Mouse (Mus musculus) CH12.LX (cell line): ENCODE data around the gene Nagpa. TPM values are rescaled to one million over a fixed set of nuclear protein-coding genes. Genes with fewer than 3 reads are reported as not detected.

Source experiments
- DNase-seq: peaks from one replicate; pipeline ENCODE4 v3.0.0-alpha.2; 2013; ENCODE audit errors: extremely low read depth
- H3K27ac ChIP-seq: 2 replicates; pipeline ENCODE4 v1.5.1; 2012; ENCODE audit warnings: low read depth, mild to moderate bottlenecking, control low read depth, moderate library complexity; ENCODE audit not compliant: insufficient read depth
- H3K27me3 ChIP-seq: replicated peaks from 2 replicates; pipeline ENCODE3; 2012; ENCODE audit warnings: inconsistent platforms
- H3K36me3 ChIP-seq, 2 experiments: replicated peaks in 1 of 2; 2 replicates each; pipeline versions ENCODE3 to v1.6.1; 2012; ENCODE audit warnings: inconsistent platforms in 1 of 2, low read length in 1 of 2, mild to moderate bottlenecking in 1 of 2, mixed read lengths in 1 of 2, moderate library complexity in 1 of 2; ENCODE audit not compliant: control insufficient read depth in 1 of 2, insufficient read depth in 1 of 2
- H3K4me1 ChIP-seq, 2 experiments: 2 replicates each; pipeline ENCODE4 v1.6.1; 2012; ENCODE audit warnings: inconsistent platforms in 1 of 2, moderate library complexity in 1 of 2; ENCODE audit not compliant: insufficient read depth in 2 of 2, control insufficient read depth in 1 of 2
- H3K4me2 ChIP-seq: 2 replicates; pipeline ENCODE4 v1.6.1; 2012; ENCODE audit warnings: low read depth, mild to moderate bottlenecking, control low read depth; ENCODE audit not compliant: poor library complexity, insufficient read depth, severe bottlenecking
- H3K4me3 ChIP-seq, 3 experiments: fragments of 150-350 bp in 1 of 3; sonication (generic) in 1 of 3; replicated peaks in 1 of 3; 2 replicates each; pipeline versions ENCODE3 to v1.5.1; 2011 to 2012; ENCODE audit warnings: low read depth in 2 of 3, low read length in 2 of 3, mild to moderate bottlenecking in 2 of 3, moderate library complexity in 2 of 3, control low read depth in 1 of 3, improper control_type of control experiment in 1 of 3, inconsistent platforms in 1 of 3, mixed read lengths in 1 of 3; ENCODE audit not compliant: poor library complexity in 1 of 3
- H3K79me2 ChIP-seq: replicated peaks from 2 replicates; pipeline ENCODE4 v1.6.1; 2012; ENCODE audit warnings: mild to moderate bottlenecking, moderate library complexity; ENCODE audit not compliant: control insufficient read depth, poor library complexity, insufficient read depth, severe bottlenecking; ENCODE audit errors: extremely low read depth
- H3K9ac ChIP-seq: 2 replicates; pipeline ENCODE4 v1.6.1; 2012; ENCODE audit warnings: low read depth, mild to moderate bottlenecking, control low read depth, moderate library complexity; ENCODE audit not compliant: insufficient read depth
- H3K9me3 ChIP-seq: replicated peaks from 2 replicates; pipeline ENCODE3; 2012; ENCODE audit warnings: low read length, inconsistent platforms, mixed read lengths
- BHLHE40 ChIP-seq: IDR thresholded peaks from 2 replicates; pipeline ENCODE4 v1.6.1; 2011; ENCODE audit warnings: mild to moderate bottlenecking, low read depth, low read length, improper control_type of control experiment
- CHD2 ChIP-seq: IDR thresholded peaks from 2 replicates; pipeline ENCODE4 v1.6.1; 2011; ENCODE audit warnings: low read length, improper control_type of control experiment
- CTCF ChIP-seq, 2 experiments: IDR thresholded peaks in 1 of 2; conservative IDR thresholded peaks in 1 of 2; 2 replicates each; pipeline ENCODE4 v1.5.1; 2011 to 2012; ENCODE audit warnings: low read depth in 2 of 2, low read length in 2 of 2, improper control_type of control experiment in 1 of 2, inconsistent platforms in 1 of 2, mild to moderate bottlenecking in 1 of 2, moderate library complexity in 1 of 2
- E2F4 ChIP-seq: IDR thresholded peaks from 2 replicates; pipeline ENCODE4 v1.6.1; 2011; ENCODE audit warnings: low read depth, low read length, improper control_type of control experiment; ENCODE audit not compliant: insufficient replicate concordance
- ETS1 ChIP-seq: conservative IDR thresholded peaks from 2 replicates; pipeline ENCODE4 v1.6.1; 2012; ENCODE audit warnings: low read depth, mild to moderate bottlenecking, inconsistent platforms, low read length, improper control_type of control experiment, moderate library complexity
- GABPA ChIP-seq: IDR thresholded peaks from 2 replicates; pipeline ENCODE4 v1.6.1; 2012; ENCODE audit warnings: low read depth, low read length, improper control_type of control experiment, inconsistent platforms; ENCODE audit not compliant: insufficient replicate concordance
- IRF4 ChIP-seq: IDR thresholded peaks from 2 replicates; pipeline ENCODE4 v1.6.1; 2014; ENCODE audit warnings: low read depth, mild to moderate bottlenecking, inconsistent platforms, low read length, improper control_type of control experiment
- JUN ChIP-seq: IDR thresholded peaks from 2 replicates; pipeline ENCODE4 v1.6.1; 2011; ENCODE audit warnings: low read depth, mild to moderate bottlenecking, low read length, improper control_type of control experiment, moderate library complexity; ENCODE audit not compliant: insufficient read depth
- JUND ChIP-seq: conservative IDR thresholded peaks from 2 replicates; pipeline ENCODE4 v1.6.1; 2011; ENCODE audit warnings: low read depth, low read length, improper control_type of control experiment
- KAT2A ChIP-seq: IDR thresholded peaks from 2 replicates; pipeline ENCODE4 v1.6.1; 2012; ENCODE audit warnings: low read length, improper control_type of control experiment, inconsistent platforms; ENCODE audit not compliant: insufficient replicate concordance
- MAFK ChIP-seq: IDR thresholded peaks from 2 replicates; pipeline ENCODE4 v1.6.1; 2011; ENCODE audit warnings: low read length, improper control_type of control experiment; ENCODE audit not compliant: insufficient replicate concordance
- MEF2A ChIP-seq: IDR thresholded peaks from 2 replicates; pipeline ENCODE4 v1.6.1; 2014; ENCODE audit warnings: low read depth, mild to moderate bottlenecking, inconsistent platforms, low read length, improper control_type of control experiment, borderline replicate concordance
- MXI1 ChIP-seq: IDR thresholded peaks from 2 replicates; pipeline ENCODE4 v1.6.1; 2011; ENCODE audit warnings: mild to moderate bottlenecking, low read depth, low read length, improper control_type of control experiment
- MYC ChIP-seq: IDR thresholded peaks from 2 replicates; pipeline ENCODE4 v1.6.1; 2011; ENCODE audit warnings: low read depth, mild to moderate bottlenecking, improper control_type of control experiment, low read length
- NELFE ChIP-seq: IDR thresholded peaks from 2 replicates; pipeline ENCODE4 v1.6.1; 2011; ENCODE audit warnings: low read depth, low read length, improper control_type of control experiment
- NRF1 ChIP-seq: IDR thresholded peaks from 2 replicates; pipeline ENCODE4 v1.6.1; 2014; ENCODE audit warnings: low read depth, mild to moderate bottlenecking, inconsistent platforms, low read length, improper control_type of control experiment, moderate library complexity
- PAX5 ChIP-seq: IDR thresholded peaks from 2 replicates; pipeline ENCODE4 v1.6.1; 2012; ENCODE audit warnings: low read length, inconsistent platforms, mixed read lengths
- POLR2A ChIP-seq: IDR thresholded peaks from 2 replicates; pipeline ENCODE4 v1.6.1; 2011; ENCODE audit warnings: low read depth, mild to moderate bottlenecking, improper control_type of control experiment, low read length
- POLR2AphosphoS2 ChIP-seq: IDR thresholded peaks from 2 replicates; pipeline ENCODE4 v1.6.1; 2011; ENCODE audit warnings: low read depth, low read length, improper control_type of control experiment
- RAD21 ChIP-seq: IDR thresholded peaks from 2 replicates; pipeline ENCODE4 v1.6.1; 2011; ENCODE audit warnings: low read depth, mild to moderate bottlenecking, low read length, improper control_type of control experiment, moderate library complexity
- SMC3 ChIP-seq: IDR thresholded peaks from 2 replicates; pipeline ENCODE4 v1.6.1; 2011; ENCODE audit warnings: low read depth, low read length, improper control_type of control experiment
- TCF12 ChIP-seq: IDR thresholded peaks from 2 replicates; pipeline ENCODE4 v1.6.1; 2014; ENCODE audit warnings: low read depth, mild to moderate bottlenecking, inconsistent platforms, low read length, improper control_type of control experiment
- UBTF ChIP-seq: IDR thresholded peaks from 2 replicates; pipeline ENCODE4 v1.6.1; 2012; ENCODE audit warnings: low read depth, mild to moderate bottlenecking, inconsistent platforms, low read length, improper control_type of control experiment, moderate library complexity
- USF2 ChIP-seq: conservative IDR thresholded peaks from 2 replicates; pipeline ENCODE4 v1.6.1; 2011; ENCODE audit warnings: low read depth, low read length, improper control_type of control experiment
- ZC3H11A ChIP-seq: IDR thresholded peaks from 2 replicates; pipeline ENCODE4 v1.6.1; 2012; ENCODE audit warnings: low read depth, mild to moderate bottlenecking, inconsistent platforms, low read length, improper control_type of control experiment
- ZKSCAN1 ChIP-seq: IDR thresholded peaks from 2 replicates; pipeline ENCODE4 v1.6.1; 2012; ENCODE audit warnings: low read depth, inconsistent platforms, low read length, improper control_type of control experiment, borderline replicate concordance
- ZMIZ1 ChIP-seq: IDR thresholded peaks from 2 replicates; pipeline ENCODE4 v1.6.1; 2012; ENCODE audit warnings: low read depth, mild to moderate bottlenecking, inconsistent platforms, low read length, improper control_type of control experiment
- dilution Hi-C: fragments of 300-500 bp; cut with MboI; formaldehyde crosslinking; loops from 2 replicates; pipeline ENCODE4 v1.14.3; 2020; ENCODE audit warnings: low sequenced_read_pairs; ENCODE audit not compliant: extremely low pct_unique_long_range_greater_than_20kb, extremely low pct_ligation_motif_present
- in situ Hi-C: fragments of 300-500 bp; cut with MboI; formaldehyde crosslinking; loops from 3 replicates; pipeline ENCODE4 v1.14.3; 2019; ENCODE audit warnings: low sequenced_read_pairs, low pct_ligation_motif_present, low pct_unique_long_range_greater_than_20kb, mixed read lengths
- polyA plus RNA-seq: library from polyadenylated mRNA; unstranded; fragments of >175 nt; gene quantifications from 2 replicates; pipeline ENCODE4 v1.2.1, GENCODE M21; 2012; ENCODE audit warnings: low read depth; ENCODE audit not compliant: insufficient read length
- total RNA-seq, 2 experiments: library from RNA; depleted of rRNA; stranded (reverse); fragments of 300-350 nt in 1 of 2; fragments of >200 nt in 1 of 2; gene quantifications; 2 replicates each; pipeline ENCODE4 v1.2.3; 2012 to 2014

Gene Nagpa
- total and polyA plus RNA-seq, 3 experiments: 41.9 to 80.6 (median 50.2) TPM

GRCm38 (mm10) chr16:5244411-5244810 is 40.6 kb upstream of the Nagpa start:
- no peaks in the 10 kb centered on the region for H3K9me3 ChIP-seq
- dilution Hi-C loops (no loop called here), in situ Hi-C loops (loop anchor here (5.0 kb wide), 1 partner anchor 37 kb away; no protein-coding TSS in a partner anchor)
- H3K27ac ChIP-seq: no peak overlapping the region
- no peak overlapping the region for H3K4me3 ChIP-seq
- peaks cover 87 to 97% of the 10 kb centered on the region in 2 experiments for H3K36me3 ChIP-seq
- TF ChIP-seq NELFE (no peak), MXI1 (no peak), UBTF (no peak), ZMIZ1 (no peak), ETS1 (no peak), MEF2A (no peak), E2F4 (no peak), MAFK (no peak), ZC3H11A (no peak), IRF4 (no peak), RAD21 (peak; percentile 62), GABPA (no peak), SMC3 (peak; percentile 43), TCF12 (no peak), POLR2A (peak; percentile 21), CTCF (conservative IDR thresholded peaks at IDR 0.05 in 1 of 2, IDR thresholded peaks at IDR 0.05 in 1 of 2; ENCODE audit: low read depth in 2 of 2, low read length in 2 of 2) (peak; percentile 85 to 87), JUN (no peak), USF2 (no peak), NRF1 (no peak), BHLHE40 (no peak), ZKSCAN1 (no peak), JUND (no peak), POLR2AphosphoS2 (no peak), KAT2A (no peak), PAX5 (no peak), MYC (no peak), CHD2 (no peak)
- no peaks in the 10 kb centered on the region for H3K27me3 ChIP-seq
- peak; percentile 66 for DNase-seq
- H3K4me1 ChIP-seq: no peaks in the 10 kb centered on the region
- H3K9ac ChIP-seq: no peak overlapping the region
- no peaks in the 10 kb centered on the region for H3K79me2 ChIP-seq
- no peak overlapping the region for H3K4me2 ChIP-seq
